Mouse (Mus musculus): ENCODE data around the gene Smap1. TPM values are rescaled to one million over a fixed set of nuclear protein-coding genes. Genes with fewer than 3 reads are reported as not detected.

Gene Smap1
- polyA plus RNA-seq, 1 experiment from 2014 or later: 119 TPM

GRCm38 (mm10) chr1:23948778-23949699, 26.9 kb upstream of the Smap1 start:
- no peak overlapping the region for H3K27ac ChIP-seq
- ATAC-seq (ENCODE audit: low FRiP score) (0 out of 2 replicates have a peak, but pooled peaks have one; percentile 27), DNase-seq (ENCODE audit: low spot score) (no peak)
- H3K36me3 ChIP-seq (replicated peaks; ENCODE audit: control insufficient read depth, insufficient read depth): no peaks in the 10 kb centered on the region
- H3K9ac ChIP-seq: no peak overlapping the region
- H3K4me3 ChIP-seq (replicated peaks; ENCODE audit: low read length): no peak overlapping the region
- WGBS: 73% methylated on average over 15 of the region's 15 CpGs
- no peaks in the 10 kb centered on the region for H3K4me1 ChIP-seq (replicated peaks; ENCODE audit: control insufficient read depth, insufficient read depth, low read length)
- H3K27me3 ChIP-seq (ENCODE audit: control insufficient read depth, insufficient read depth, low read length): no peaks in the 10 kb centered on the region
- 0 out of 2 replicates have a peak overlapping the region, but pooled peaks have one; percentile 6 for H3K4me2 ChIP-seq (replicated peaks)
- H3K9me3 ChIP-seq (ENCODE audit: control insufficient read depth, low read length): no peaks in the 10 kb centered on the region

- 56% methylated on average over 7 of the region's 7 CpGs for WGBS
- H3K27me3 ChIP-seq (ENCODE audit: control insufficient read depth, insufficient read depth, low read length): no peaks in the 10 kb centered on the region
- H3K4me3 ChIP-seq (replicated peaks; ENCODE audit: low read length): no peak overlapping the region
- no peaks in the 10 kb centered on the region for H3K4me1 ChIP-seq (replicated peaks; ENCODE audit: control insufficient read depth, insufficient read depth, low read length)
- H3K4me2 ChIP-seq (replicated peaks): 0 out of 2 replicates have a peak overlapping the region, but pooled peaks have one; percentile 6
- ATAC-seq (ENCODE audit: low FRiP score): no peak
- DNase-seq (ENCODE audit: low spot score): no peak
- no peaks in the 10 kb centered on the region for H3K9me3 ChIP-seq (ENCODE audit: control insufficient read depth, low read length)
- no peaks in the 10 kb centered on the region for H3K36me3 ChIP-seq (replicated peaks; ENCODE audit: control insufficient read depth, insufficient read depth)
- H3K27ac ChIP-seq: no peak overlapping the region
- no peak overlapping the region for H3K9ac ChIP-seq
Measured at GRCm38 (mm10) chr1:23948290-23948689, 26.2 kb upstream of the Smap1 start.

GRCm38 (mm10) chr1:23944076-23944475, 22.0 kb upstream of the Smap1 start:
- ATAC-seq (ENCODE audit: low FRiP score) (no peak), DNase-seq (ENCODE audit: low spot score) (no peak)
- Histone ChIP-seq H3K9me3 (ENCODE audit: control insufficient read depth, low read length) (0 out of 2 replicates have a peak, but pooled peaks cover under 1% of the 10 kb centered on the region), H3K36me3 (replicated peaks; ENCODE audit: control insufficient read depth, insufficient read depth) (no peaks in the 10 kb centered on the region), H3K4me1 (replicated peaks; ENCODE audit: control insufficient read depth, insufficient read depth, low read length) (no peaks in the 10 kb centered on the region), H3K4me2 (replicated peaks) (no peak overlapping the region), H3K27me3 (ENCODE audit: control insufficient read depth, insufficient read depth, low read length) (no peaks in the 10 kb centered on the region), H3K4me3 (replicated peaks; ENCODE audit: low read length) (no peak overlapping the region), H3K27ac (no peak overlapping the region), H3K9ac (no peak overlapping the region)
- 80% methylated on average over 1 of the region's 1 CpGs for WGBS

GRCm38 (mm10) chr1:23943146-23943940, 21.2 kb upstream of the Smap1 start:
- 76% methylated on average over 3 of the region's 3 CpGs for WGBS
- DNase-seq (ENCODE audit: low spot score) (no peak), ATAC-seq (ENCODE audit: low FRiP score) (no peak)
- Histone ChIP-seq H3K4me1 (replicated peaks; ENCODE audit: control insufficient read depth, insufficient read depth, low read length) (no peaks in the 10 kb centered on the region), H3K27me3 (ENCODE audit: control insufficient read depth, insufficient read depth, low read length) (no peaks in the 10 kb centered on the region), H3K4me3 (replicated peaks; ENCODE audit: low read length) (no peak overlapping the region), H3K9ac (no peak overlapping the region), H3K36me3 (replicated peaks; ENCODE audit: control insufficient read depth, insufficient read depth) (no peaks in the 10 kb centered on the region), H3K27ac (no peak overlapping the region), H3K9me3 (ENCODE audit: control insufficient read depth, low read length) (0 out of 2 replicates have a peak, but pooled peaks cover 4% of the 10 kb centered on the region), H3K4me2 (replicated peaks) (no peak overlapping the region)

- Histone ChIP-seq H3K4me3 (replicated peaks; ENCODE audit: low read length) (no peak overlapping the region), H3K4me2 (replicated peaks) (no peak overlapping the region), H3K27ac (no peak overlapping the region), H3K9me3 (ENCODE audit: control insufficient read depth, low read length) (0 out of 2 replicates have a peak, but pooled peaks cover 4% of the 10 kb centered on the region), H3K9ac (no peak overlapping the region), H3K36me3 (replicated peaks; ENCODE audit: control insufficient read depth, insufficient read depth) (no peaks in the 10 kb centered on the region), H3K4me1 (replicated peaks; ENCODE audit: control insufficient read depth, insufficient read depth, low read length) (no peaks in the 10 kb centered on the region), H3K27me3 (ENCODE audit: control insufficient read depth, insufficient read depth, low read length) (no peaks in the 10 kb centered on the region)
- DNase-seq (ENCODE audit: low spot score) (no peak), ATAC-seq (ENCODE audit: low FRiP score) (no peak)
- WGBS: 30% methylated on average over 4 of the region's 4 CpGs
Measured at GRCm38 (mm10) chr1:23935408-23935762, 13.3 kb upstream of the Smap1 start.

- Histone ChIP-seq H3K4me3 (replicated peaks; ENCODE audit: low read length) (no peak overlapping the region), H3K4me2 (replicated peaks) (no peak overlapping the region), H3K36me3 (replicated peaks; ENCODE audit: control insufficient read depth, insufficient read depth) (no peaks in the 10 kb centered on the region), H3K9me3 (ENCODE audit: control insufficient read depth, low read length) (0 out of 2 replicates have a peak, but pooled peaks cover 4% of the 10 kb centered on the region), H3K27me3 (ENCODE audit: control insufficient read depth, insufficient read depth, low read length) (no peaks in the 10 kb centered on the region), H3K9ac (no peak overlapping the region), H3K27ac (no peak overlapping the region), H3K4me1 (replicated peaks; ENCODE audit: control insufficient read depth, insufficient read depth, low read length) (no peaks in the 10 kb centered on the region)
- ATAC-seq (ENCODE audit: low FRiP score): no peak
- no peak for DNase-seq (ENCODE audit: low spot score)
- 59% methylated on average over 8 of the region's 8 CpGs for WGBS
Measured at GRCm38 (mm10) chr1:23934669-23935407, 12.7 kb upstream of the Smap1 start.

GRCm38 (mm10) chr1:23929410-23929809, 7.3 kb upstream of the Smap1 start:
- Histone ChIP-seq H3K36me3 (replicated peaks; ENCODE audit: control insufficient read depth, insufficient read depth) (no peaks in the 10 kb centered on the region), H3K4me3 (replicated peaks; ENCODE audit: low read length) (no peak overlapping the region), H3K27me3 (ENCODE audit: control insufficient read depth, insufficient read depth, low read length) (no peaks in the 10 kb centered on the region), H3K4me1 (replicated peaks; ENCODE audit: control insufficient read depth, insufficient read depth, low read length) (no peaks in the 10 kb centered on the region), H3K4me2 (replicated peaks) (no peak overlapping the region), H3K9ac (no peak overlapping the region), H3K27ac (no peak overlapping the region), H3K9me3 (ENCODE audit: control insufficient read depth, low read length) (no peaks in the 10 kb centered on the region; the same call in 1 of the 2 replicates)
- no peak for DNase-seq (ENCODE audit: low spot score)
- no peak for ATAC-seq (ENCODE audit: low FRiP score)
- 90% methylated on average over 6 of the region's 6 CpGs for WGBS

- no peak overlapping the region for H3K27ac ChIP-seq
- no peaks in the 10 kb centered on the region; the same call in 1 of the 2 replicates for H3K9me3 ChIP-seq (ENCODE audit: control insufficient read depth, low read length)
- H3K4me1 ChIP-seq (replicated peaks; ENCODE audit: control insufficient read depth, insufficient read depth, low read length): no peaks in the 10 kb centered on the region
- H3K4me3 ChIP-seq (replicated peaks; ENCODE audit: low read length): no peak overlapping the region
- 83% methylated on average over 3 of the region's 3 CpGs for WGBS
- no peak overlapping the region for H3K4me2 ChIP-seq (replicated peaks)
- H3K36me3 ChIP-seq (replicated peaks; ENCODE audit: control insufficient read depth, insufficient read depth): no peaks in the 10 kb centered on the region
- H3K27me3 ChIP-seq (ENCODE audit: control insufficient read depth, insufficient read depth, low read length): no peaks in the 10 kb centered on the region
- H3K9ac ChIP-seq: no peak overlapping the region
- no peak for DNase-seq (ENCODE audit: low spot score)
- no peak for ATAC-seq (ENCODE audit: low FRiP score)
Measured at GRCm38 (mm10) chr1:23928371-23928770, 6.3 kb upstream of the Smap1 start.

Data from hindbrain, embryonic 14.5 days (tissue).